Mouse (Mus musculus): ENCODE results near the gene Exoc2.
A peak's percentile ranks its signal among the peaks of the same experiment; 100 is the strongest.

The Exoc2 gene

DNA sequence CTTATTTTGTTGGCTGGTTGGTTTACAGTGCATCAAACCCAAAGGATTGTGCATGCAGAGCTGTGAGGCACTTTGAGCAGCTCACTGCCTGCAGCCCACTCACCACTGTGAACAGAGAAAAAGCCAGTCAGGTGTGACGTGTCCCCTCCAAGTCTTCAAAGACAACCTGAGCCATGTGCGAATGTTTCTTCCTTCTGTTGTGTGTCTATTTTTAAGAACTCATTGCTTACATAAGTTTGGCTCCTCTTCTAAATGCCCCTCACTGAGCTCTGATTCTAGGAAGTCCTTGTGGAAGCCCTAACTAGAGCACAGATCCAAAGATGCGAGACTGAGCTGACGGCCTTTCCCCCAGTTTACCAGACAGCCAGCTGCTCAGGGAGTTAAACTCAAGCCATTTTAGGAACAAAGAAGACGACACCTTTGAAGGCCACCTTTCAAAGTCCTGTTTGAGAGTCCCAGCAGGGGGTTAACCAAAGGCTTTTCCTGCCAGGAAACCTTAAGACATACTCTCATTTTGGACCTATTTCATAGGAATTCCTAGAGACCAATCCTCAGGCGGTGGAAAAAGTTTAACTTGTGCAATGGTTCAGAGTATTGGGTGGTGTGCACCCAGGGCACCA is 79.8 kb downstream of the Exoc2 start:
- peak; percentile 53 for DNase-seq (ENCODE audit: low read depth, low spot score)

DNA sequence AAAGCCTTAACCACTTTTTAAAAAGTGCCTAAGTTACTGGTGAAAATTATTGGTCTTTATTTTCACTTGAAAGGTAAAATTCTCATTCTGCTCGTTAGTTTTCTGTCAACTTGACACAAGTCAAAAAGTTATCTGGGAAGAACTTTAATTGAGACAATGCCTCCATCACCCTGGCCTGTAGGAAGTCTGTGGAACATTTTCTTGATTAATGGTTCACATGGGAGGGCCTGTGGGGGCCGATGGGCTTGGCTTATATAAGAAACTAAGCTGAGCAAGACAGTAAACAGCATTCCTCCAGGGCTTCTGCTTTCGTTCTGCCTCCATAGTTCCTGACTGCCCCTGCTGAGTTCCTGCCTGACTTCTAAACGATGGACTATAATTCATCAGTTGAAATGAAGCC is 81.6 kb downstream of the Exoc2 start:
- no peak for DNase-seq (ENCODE audit: low read depth, low spot score)

DNA sequence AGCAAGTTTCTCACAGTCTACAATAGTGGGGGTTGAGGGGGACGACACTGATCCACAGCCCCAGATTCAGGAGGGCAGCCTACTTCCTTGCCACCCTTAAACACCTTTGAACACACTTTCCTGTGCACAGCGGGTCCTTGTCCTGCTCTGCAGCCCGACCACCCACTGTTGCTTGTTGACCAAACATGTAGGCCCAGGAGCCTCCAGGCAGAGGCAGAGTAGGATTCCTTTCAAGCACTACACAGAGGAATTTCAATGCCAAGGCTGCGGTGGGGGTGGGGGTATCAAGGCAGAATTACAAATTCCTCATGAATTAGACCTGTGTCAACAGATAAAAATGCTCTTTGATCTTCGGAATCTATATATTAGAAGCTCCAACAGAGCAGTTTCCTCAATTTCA is 82.7 kb downstream of the Exoc2 start:
- DNase-seq (ENCODE audit: low read depth, low spot score), result no peak

DNA sequence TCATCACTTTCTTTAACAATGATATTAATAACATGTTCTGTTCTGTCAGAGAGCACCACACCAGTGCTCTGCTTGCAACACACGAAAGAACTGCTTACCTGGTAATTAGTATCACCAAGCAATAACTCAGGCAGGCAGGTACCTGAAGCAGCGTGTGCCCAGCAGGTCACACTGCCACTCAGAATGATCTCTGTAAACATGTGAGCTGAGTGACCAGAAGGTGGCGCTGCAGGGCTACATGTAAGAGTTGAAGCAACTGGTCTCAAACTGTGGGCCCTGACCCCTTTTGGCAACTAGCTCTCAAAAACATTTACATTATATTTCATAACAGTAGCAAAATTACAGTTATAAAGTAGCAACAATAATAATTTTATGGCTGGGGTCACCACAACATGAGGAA is 85.4 kb downstream of the Exoc2 start:
- peak; percentile 77 for DNase-seq (ENCODE audit: low read depth, low spot score)

GRCm38 (mm10) chr13:30880310-30880709 is 93.6 kb downstream of the Exoc2 start:
- no peak for DNase-seq (ENCODE audit: low read depth, low spot score)

GRCm38 (mm10) chr13:30879871-30880270 is 94.0 kb downstream of the Exoc2 start:
- DNase-seq (ENCODE audit: low read depth, low spot score), result no peak

DNA sequence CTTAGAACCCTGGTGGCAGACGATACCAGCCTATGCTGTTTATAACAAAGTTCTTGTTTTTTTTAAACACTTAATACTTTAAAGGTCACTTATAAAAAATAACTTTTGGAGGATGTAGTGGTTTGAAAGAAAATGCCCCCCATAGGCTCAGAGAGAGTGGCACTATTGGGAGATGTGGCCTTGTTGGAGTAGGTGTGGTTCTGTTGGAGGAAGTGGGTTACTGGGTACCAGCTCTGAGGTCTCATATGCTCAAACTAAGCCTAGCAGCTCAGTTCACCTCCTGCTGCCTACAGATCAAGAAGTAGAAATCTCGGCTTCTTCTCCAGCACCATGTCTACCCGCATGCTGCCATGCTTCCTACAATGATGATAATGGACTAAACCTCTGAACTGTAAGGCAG is 98.1 kb downstream of the Exoc2 start:
- DNase-seq (ENCODE audit: low read depth, low spot score), result no peak

- DNase-seq (ENCODE audit: low read depth, low spot score), result no peak
Observed at GRCm38 (mm10) chr13:30873472-30873871, 100.4 kb downstream of the Exoc2 start.

DNA sequence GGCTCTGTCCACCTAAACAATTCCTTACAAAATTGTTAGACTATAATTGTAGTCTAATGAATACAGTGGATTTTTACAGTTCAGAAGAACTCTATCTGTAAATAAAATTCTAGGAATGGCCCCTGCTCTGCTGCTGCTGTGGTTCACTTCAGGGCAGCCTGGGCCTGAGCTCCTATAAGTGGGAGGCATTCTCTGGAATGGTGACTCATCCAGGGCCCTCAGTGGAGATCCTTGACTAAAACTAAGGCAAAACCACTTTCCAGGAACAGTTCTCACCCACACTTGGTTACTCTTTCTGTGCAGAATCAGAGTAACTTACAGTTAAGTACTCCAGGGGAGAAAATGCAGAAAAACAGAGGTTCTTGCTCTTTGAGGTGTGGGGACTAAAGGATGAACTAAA is 108.4 kb downstream of the Exoc2 start:
- no peak for DNase-seq (ENCODE audit: low read depth, low spot score)

DNA sequence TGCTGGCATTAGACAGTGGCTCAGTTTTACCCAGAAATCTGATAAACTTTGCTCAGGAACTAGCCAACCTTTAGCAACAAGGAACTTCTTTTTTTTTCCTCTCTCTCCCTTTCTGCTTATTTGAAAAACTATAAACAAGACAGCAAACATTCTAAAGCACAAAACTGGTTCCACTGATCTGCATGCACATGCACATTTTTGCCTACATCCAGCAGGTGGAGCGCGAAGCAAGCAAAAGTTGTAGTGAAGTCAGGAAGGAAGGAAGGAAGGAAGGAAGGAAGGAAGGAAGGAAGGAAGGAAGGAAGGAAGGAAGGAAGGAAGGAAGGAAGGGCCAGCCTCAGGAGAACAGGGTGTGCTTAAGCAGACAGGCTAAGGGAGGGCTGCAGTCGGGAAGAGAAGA is 109.9 kb downstream of the Exoc2 start:
- DNase-seq (ENCODE audit: low read depth, low spot score), result no peak

DNA sequence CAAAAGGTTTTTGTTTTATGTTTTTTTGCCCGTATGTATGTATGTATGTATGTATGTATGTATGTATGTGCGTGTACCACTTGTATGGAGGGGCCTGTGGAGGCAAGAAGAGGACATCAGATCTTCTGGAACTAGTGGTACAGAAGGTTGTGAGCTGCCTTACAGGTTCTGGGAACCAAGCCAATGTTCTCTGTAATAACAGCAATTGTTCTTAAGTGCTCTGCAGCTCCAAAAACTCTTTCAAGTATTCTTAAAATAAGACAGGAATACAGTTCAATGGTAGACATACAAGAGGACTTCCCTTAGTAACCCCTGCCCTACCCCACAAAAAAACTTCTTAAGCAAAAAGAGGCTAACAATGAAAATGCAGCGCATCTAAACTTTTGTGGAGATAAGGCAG is 115.5 kb downstream of the Exoc2 start:
- DNase-seq (ENCODE audit: low read depth, low spot score), result no peak

DNA sequence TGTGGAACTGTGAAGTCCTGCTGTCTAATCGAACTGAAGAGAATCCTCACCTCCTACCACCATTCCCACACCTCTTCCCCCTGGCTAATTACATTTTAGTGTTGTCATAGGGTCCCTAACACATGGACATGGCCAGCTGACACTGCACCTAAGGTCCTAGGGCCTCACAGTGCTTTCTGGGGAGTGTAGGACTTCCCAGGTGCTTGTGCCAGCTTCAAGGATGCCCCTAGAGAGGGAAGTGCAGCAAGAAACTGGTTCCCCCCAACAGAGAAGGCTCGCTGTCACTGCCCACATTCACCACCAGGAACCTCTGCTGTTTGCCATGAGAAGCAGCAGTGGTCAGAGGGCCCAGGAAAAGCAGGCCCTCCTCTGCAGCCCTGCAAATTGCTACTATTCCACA is 123.2 kb downstream of the Exoc2 start:
- no peak for DNase-seq (ENCODE audit: low read depth, low spot score)

DNA sequence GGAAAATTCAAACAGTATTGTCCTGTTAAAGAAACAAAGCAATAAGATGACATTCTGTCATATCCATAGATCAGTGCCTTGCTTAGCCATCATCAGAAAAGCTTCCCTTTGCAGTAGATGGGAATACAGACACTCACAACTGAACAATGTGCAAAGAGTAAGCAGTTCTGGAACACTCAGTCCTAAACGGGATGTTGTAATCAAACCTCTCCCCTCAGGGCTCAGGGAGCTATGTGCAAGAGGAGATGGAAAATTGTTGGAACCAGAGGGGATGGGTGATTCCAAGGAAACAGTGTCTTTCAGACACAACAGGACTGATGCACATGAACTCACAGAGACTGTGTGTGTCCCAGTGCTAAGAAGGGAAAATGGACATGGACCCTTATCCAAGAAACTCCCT is 125.9 kb downstream of the Exoc2 start:
- no peak for DNase-seq (ENCODE audit: low read depth, low spot score)

DNA sequence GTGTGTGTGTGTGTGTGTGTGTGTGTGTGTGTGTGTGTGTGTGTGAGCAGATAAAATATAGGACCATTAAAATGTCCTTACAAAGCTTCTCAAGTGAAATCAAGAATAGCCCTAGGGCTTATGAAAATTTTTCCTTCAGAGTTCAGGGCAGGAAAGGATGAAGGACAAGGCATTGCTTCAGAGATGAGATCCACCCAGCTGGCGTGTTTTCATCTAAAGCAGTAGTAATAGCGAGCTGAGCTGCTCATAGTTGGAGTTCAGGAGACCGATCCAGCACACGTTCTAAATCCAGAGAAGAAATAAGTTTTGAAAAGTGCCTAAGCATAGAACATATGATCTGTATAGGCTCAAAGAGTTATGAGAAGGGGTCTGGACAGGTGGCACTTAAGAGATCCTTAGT is 127.4 kb downstream of the Exoc2 start:
- DNase-seq (ENCODE audit: low read depth, low spot score), result no peak

GRCm38 (mm10) chr13:30843049-30843448 is 130.8 kb downstream of the Exoc2 start:
- no peak for DNase-seq (ENCODE audit: low read depth, low spot score)

- no peak for DNase-seq (ENCODE audit: low read depth, low spot score)
Observed at GRCm38 (mm10) chr13:30841843-30842242, 132.1 kb downstream of the Exoc2 start.

DNA sequence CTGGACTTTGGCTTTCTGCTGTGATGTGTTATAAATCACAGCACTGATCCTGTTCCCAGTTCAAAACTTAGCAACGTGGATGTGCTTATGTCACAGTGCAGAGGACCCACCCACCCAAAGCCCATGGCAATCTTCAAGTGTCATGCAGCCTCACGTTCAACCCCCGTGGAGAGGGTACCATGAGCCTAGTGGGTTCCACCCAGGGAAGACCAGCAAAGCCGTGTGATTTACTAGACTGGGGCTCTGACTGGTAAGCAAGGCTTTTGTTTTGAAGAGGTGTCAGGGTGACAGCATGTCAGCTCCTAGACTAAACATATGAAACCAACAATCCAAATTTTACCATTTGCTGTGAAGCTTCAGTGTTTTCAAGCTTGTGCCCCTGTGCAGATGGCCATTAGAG is 132.6 kb downstream of the Exoc2 start:
- no peak for DNase-seq (ENCODE audit: low read depth, low spot score)

DNA sequence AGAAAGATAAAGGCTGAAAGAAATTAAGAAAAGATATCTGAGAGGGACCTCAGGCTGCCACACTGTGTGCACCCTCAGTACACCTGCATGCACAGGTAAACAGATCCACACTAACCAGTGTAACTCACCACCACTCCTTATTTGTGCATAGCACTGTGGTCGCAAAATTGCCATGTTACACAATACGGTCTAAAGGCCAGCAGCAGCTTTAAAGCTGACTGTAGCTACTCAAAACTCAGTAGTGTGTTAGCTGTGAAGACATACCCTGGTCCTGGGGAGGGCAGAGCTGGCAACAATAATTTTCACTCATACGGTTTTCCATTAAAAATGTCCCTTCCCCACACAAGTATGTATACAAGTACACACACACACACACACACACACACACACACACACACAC is 133.2 kb downstream of the Exoc2 start:
- DNase-seq (ENCODE audit: low read depth, low spot score), result no peak

- DNase-seq (ENCODE audit: low read depth, low spot score), result no peak
Observed at GRCm38 (mm10) chr13:30836342-30836741, 137.6 kb downstream of the Exoc2 start.

GRCm38 (mm10) chr13:30834859-30835258 is 139.0 kb downstream of the Exoc2 start:
- DNase-seq (ENCODE audit: low read depth, low spot score), result no peak

DNA sequence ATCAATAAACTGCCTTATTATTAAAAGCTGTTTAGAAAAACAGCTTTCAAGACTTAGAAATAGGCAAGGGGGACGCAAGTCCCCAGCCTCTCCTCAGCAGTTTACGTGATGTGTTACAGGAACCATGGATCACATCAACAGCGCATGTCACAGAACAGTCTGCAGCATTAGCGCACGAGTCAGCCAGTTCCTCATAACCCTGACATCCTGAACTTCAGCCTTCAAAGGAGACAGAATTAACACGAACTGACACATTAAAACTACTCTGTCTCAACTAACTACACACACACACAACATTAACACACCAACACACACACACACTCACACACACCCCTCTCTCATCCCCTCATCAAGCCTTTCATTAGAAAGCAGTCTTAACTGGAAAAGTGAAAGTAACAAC is 139.5 kb downstream of the Exoc2 start:
- DNase-seq (ENCODE audit: low read depth, low spot score), result no peak

GRCm38 (mm10) chr13:30833476-30834149 is 140.3 kb downstream of the Exoc2 start:
- no peak for DNase-seq (ENCODE audit: low read depth, low spot score)

- no peak for DNase-seq (ENCODE audit: low read depth, low spot score)
Observed at GRCm38 (mm10) chr13:30831369-30831768, 142.5 kb downstream of the Exoc2 start.

DNA sequence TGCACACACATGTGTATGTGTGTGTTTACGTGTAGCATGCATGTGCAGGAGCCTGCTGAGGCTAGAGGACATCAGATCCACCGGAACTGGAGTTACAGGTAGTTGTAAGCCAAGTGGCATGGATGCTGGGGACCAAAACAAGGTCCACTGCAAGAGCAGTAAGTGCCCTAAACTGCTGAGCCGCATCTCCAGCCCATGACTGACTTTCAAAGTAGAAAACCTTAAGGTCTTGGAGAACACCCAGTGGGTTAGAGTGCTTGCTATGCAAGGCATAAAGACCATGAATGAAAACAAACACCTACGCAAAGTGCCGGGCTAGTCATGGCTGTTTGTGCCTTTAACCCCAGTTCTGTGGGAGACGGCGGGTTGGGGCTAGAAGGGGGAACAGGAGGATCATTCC is 147.4 kb downstream of the Exoc2 start:
- DNase-seq (ENCODE audit: low read depth, low spot score), result no peak

Data from ES-CJ7 (cell line).